Mouse (Mus musculus) MEL (cell line): ENCODE data around the gene Ank2. TPM values are rescaled to one million over a fixed set of nuclear protein-coding genes. Genes with fewer than 3 reads are reported as not detected.

Source experiments
- DNase-seq: peaks from one replicate; pipeline ENCODE4 v3.0.0; 2011; ENCODE audit warnings: low read depth, low spot score
- H3K27ac ChIP-seq: 2 replicates; pipeline ENCODE4 v1.5.1; 2012; ENCODE audit warnings: low read depth, mild to moderate bottlenecking, control low read depth, low read length, moderate library complexity; ENCODE audit not compliant: control insufficient read depth
- H3K27me3 ChIP-seq, 2 experiments: fragments of 150-350 bp in 1 of 2; sonication (generic) in 1 of 2; 2 replicates each; pipeline ENCODE4 v1.6.1; 2012; ENCODE audit warnings: low read length in 2 of 2, mild to moderate bottlenecking in 2 of 2, improper control_type of control experiment in 1 of 2, moderate library complexity in 1 of 2; ENCODE audit not compliant: insufficient read depth in 2 of 2, control insufficient read depth in 1 of 2
- H3K36me3 ChIP-seq, 2 experiments: 2 replicates each; pipeline ENCODE4 v1.6.1; 2012 to 2014; ENCODE audit warnings: low read length in 2 of 2, improper control_type of control experiment in 1 of 2, inconsistent platforms in 1 of 2, mild to moderate bottlenecking in 1 of 2; ENCODE audit not compliant: insufficient read depth in 2 of 2, control insufficient read depth in 1 of 2
- H3K4me1 ChIP-seq, 2 experiments: fragments of 150-350 bp in 1 of 2; sonication (generic) in 1 of 2; 2 replicates each; pipeline ENCODE4 v1.6.1; 2012; ENCODE audit warnings: low read length in 2 of 2, improper control_type of control experiment in 1 of 2, mild to moderate bottlenecking in 1 of 2; ENCODE audit not compliant: insufficient read depth in 2 of 2, control insufficient read depth in 1 of 2
- H3K4me3 ChIP-seq, 2 experiments: fragments of 150-350 bp in 1 of 2; sonication (generic) in 1 of 2; 2 replicates each; pipeline ENCODE4 v1.5.1; 2012; ENCODE audit warnings: low read depth in 2 of 2, low read length in 2 of 2, mild to moderate bottlenecking in 2 of 2, moderate library complexity in 2 of 2, control low read depth in 1 of 2, improper control_type of control experiment in 1 of 2; ENCODE audit not compliant: control insufficient read depth in 1 of 2, insufficient read depth in 1 of 2
- H3K79me2 ChIP-seq: 2 replicates; pipeline ENCODE4 v1.6.1; 2012; ENCODE audit warnings: mild to moderate bottlenecking, low read length, moderate library complexity; ENCODE audit not compliant: control insufficient read depth, poor library complexity, insufficient read depth
- H3K9ac ChIP-seq: 2 replicates; pipeline ENCODE4 v1.6.1; 2012; ENCODE audit warnings: low read depth, mild to moderate bottlenecking, control low read depth, low read length, moderate library complexity; ENCODE audit not compliant: control insufficient read depth, poor library complexity, severe bottlenecking
- H3K9me3 ChIP-seq: fragments of 150-350 bp; sonication (generic); replicated peaks from 2 replicates; pipeline ENCODE4 v1.6.1; 2012; ENCODE audit warnings: mild to moderate bottlenecking, low read length, improper control_type of control experiment, moderate library complexity; ENCODE audit not compliant: insufficient read depth
- E2F4 ChIP-seq: IDR thresholded peaks from 2 replicates; pipeline ENCODE4 v1.6.1; 2011; ENCODE audit warnings: low read depth, low read length, improper control_type of control experiment, borderline replicate concordance
- ELF1 ChIP-seq: IDR thresholded peaks from 2 replicates; pipeline ENCODE4 v1.6.1; 2014; ENCODE audit warnings: low read depth, mild to moderate bottlenecking, inconsistent platforms, low read length, improper control_type of control experiment, moderate library complexity
- ETS1 ChIP-seq: IDR thresholded peaks from 2 replicates; pipeline ENCODE4 v1.6.1; 2012; ENCODE audit warnings: low read depth, mild to moderate bottlenecking, inconsistent platforms, low read length, improper control_type of control experiment, moderate library complexity
- GABPA ChIP-seq: IDR thresholded peaks from 2 replicates; pipeline ENCODE4 v1.6.1; 2012; ENCODE audit warnings: low read depth, mild to moderate bottlenecking, inconsistent platforms, low read length, improper control_type of control experiment, moderate library complexity
- MAFK ChIP-seq: IDR thresholded peaks from 2 replicates; pipeline ENCODE4 v1.6.1; 2011; ENCODE audit warnings: low read depth, mild to moderate bottlenecking, low read length, improper control_type of control experiment, borderline replicate concordance
- MAX ChIP-seq: IDR thresholded peaks from 2 replicates; pipeline ENCODE4 v1.6.1; 2011; ENCODE audit warnings: low read length, improper control_type of control experiment
- MAZ ChIP-seq: IDR thresholded peaks from 2 replicates; pipeline ENCODE4 v1.6.1; 2012; ENCODE audit warnings: low read depth, mild to moderate bottlenecking, inconsistent platforms, low read length, improper control_type of control experiment
- MEF2A ChIP-seq: IDR thresholded peaks from 2 replicates; pipeline ENCODE4 v1.6.1; 2014; ENCODE audit warnings: low read depth, mild to moderate bottlenecking, inconsistent platforms, low read length, improper control_type of control experiment; ENCODE audit not compliant: poor library complexity, insufficient replicate concordance, severe bottlenecking; ENCODE audit errors: extremely low read depth
- MXI1 ChIP-seq: IDR thresholded peaks from 2 replicates; pipeline ENCODE4 v1.6.1; 2011; ENCODE audit warnings: mild to moderate bottlenecking, low read depth, low read length, improper control_type of control experiment
- MYB ChIP-seq: IDR thresholded peaks from 2 replicates; pipeline ENCODE4 v1.6.1; 2011; ENCODE audit warnings: mild to moderate bottlenecking, low read depth, low read length, improper control_type of control experiment
- MYC ChIP-seq: IDR thresholded peaks from 2 replicates; pipeline ENCODE4 v1.6.1; 2011; ENCODE audit warnings: low read depth, mild to moderate bottlenecking, low read length, improper control_type of control experiment, moderate library complexity
- NELFE ChIP-seq: IDR thresholded peaks from 2 replicates; pipeline ENCODE4 v1.6.1; 2011; ENCODE audit warnings: low read depth, low read length, improper control_type of control experiment
- NRF1 ChIP-seq: IDR thresholded peaks from 2 replicates; pipeline ENCODE4 v1.6.1; 2014; ENCODE audit warnings: low read depth, mild to moderate bottlenecking, inconsistent platforms, low read length, improper control_type of control experiment, moderate library complexity; ENCODE audit not compliant: poor library complexity, insufficient read depth, severe bottlenecking
- POLR2A ChIP-seq, 2 experiments: IDR thresholded peaks; 2 replicates each; pipeline ENCODE4 v1.6.1; 2011 to 2012; ENCODE audit warnings: low read length in 2 of 2, mild to moderate bottlenecking in 2 of 2, control low read depth in 1 of 2, improper control_type of control experiment in 1 of 2, low read depth in 1 of 2, moderate library complexity in 1 of 2; ENCODE audit not compliant: control insufficient read depth in 1 of 2, insufficient read depth in 1 of 2, poor library complexity in 1 of 2
- POLR2AphosphoS2 ChIP-seq: IDR thresholded peaks from 2 replicates; pipeline ENCODE4 v1.6.1; 2011; ENCODE audit warnings: low read length, improper control_type of control experiment
- POLR2AphosphoS5 ChIP-seq: IDR thresholded peaks from 2 replicates; pipeline ENCODE4 v1.6.1; 2012; ENCODE audit warnings: low read depth, borderline replicate concordance, mild to moderate bottlenecking, inconsistent platforms, low read length, moderate library complexity, mixed read lengths
- RCOR1 ChIP-seq: IDR thresholded peaks from 2 replicates; pipeline ENCODE4 v1.6.1; 2012; ENCODE audit warnings: low read depth, mild to moderate bottlenecking, inconsistent platforms, low read length, improper control_type of control experiment
- SMC3 ChIP-seq: IDR thresholded peaks from 2 replicates; pipeline ENCODE4 v1.6.1; 2011; ENCODE audit warnings: low read depth, low read length, improper control_type of control experiment
- TAL1 ChIP-seq: IDR thresholded peaks from 2 replicates; pipeline ENCODE4 v1.6.1; 2012; ENCODE audit warnings: mild to moderate bottlenecking, inconsistent platforms, low read length, moderate library complexity, mixed read lengths
- TBP ChIP-seq: IDR thresholded peaks from 2 replicates; pipeline ENCODE4 v1.8.0; 2011; ENCODE audit warnings: low read depth, low read length, improper control_type of control experiment
- USF1 ChIP-seq: IDR thresholded peaks from 2 replicates; pipeline ENCODE4 v1.6.1; 2014; ENCODE audit warnings: low read depth, mild to moderate bottlenecking, inconsistent platforms, low read length, improper control_type of control experiment, moderate library complexity
- USF2 ChIP-seq, 2 experiments: IDR thresholded peaks; 2 replicates each; pipeline ENCODE4 v1.6.1; 2011 to 2012; ENCODE audit warnings: improper control_type of control experiment in 2 of 2, low read length in 2 of 2, borderline replicate concordance in 1 of 2, inconsistent platforms in 1 of 2, low read depth in 1 of 2, mild to moderate bottlenecking in 1 of 2; ENCODE audit not compliant: insufficient read depth in 1 of 2
- polyA plus RNA-seq, 2 experiments: library from polyadenylated mRNA; stranded (reverse) in 1 of 2; unstranded in 1 of 2; fragments of >175 nt in 1 of 2; fragments of >200 nt in 1 of 2; gene quantifications; 2 replicates each; pipeline versions ENCODE4 v1.2.1 to v1.2.4; 2012; ENCODE audit warnings: low replicate concordance in 2 of 2, low read depth in 1 of 2; ENCODE audit not compliant: insufficient read length in 2 of 2, insufficient read depth in 1 of 2, missing spikeins in 1 of 2
- total RNA-seq: library from RNA; depleted of rRNA; stranded (reverse); fragments of 300-350 nt; gene quantifications from 2 replicates; pipeline ENCODE4 v1.2.3, GENCODE M21; 2012

The Ank2 gene
- total and polyA plus RNA-seq, 3 experiments = 2.7 to 4.5 TPM; not detected in 1

DNA sequence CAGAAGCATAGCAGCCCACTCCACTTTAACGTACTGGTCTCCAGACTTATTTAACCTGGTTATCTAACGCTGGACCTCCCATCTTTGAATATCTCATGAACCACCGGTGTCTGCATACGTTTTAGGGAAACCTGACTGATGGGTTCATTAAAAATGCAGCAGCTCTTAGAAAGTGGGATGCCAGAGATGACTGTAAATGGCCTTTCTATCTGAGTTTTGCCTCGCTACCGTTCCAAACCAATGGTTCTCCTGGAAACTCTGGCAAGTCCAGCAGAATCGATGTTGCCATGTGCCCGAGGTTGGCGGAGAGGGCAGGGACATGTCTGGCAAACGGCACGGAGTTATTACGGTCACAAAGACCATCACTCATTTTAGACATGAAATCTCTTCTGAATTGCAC lies 226.3 kb downstream of the Ank2 start:
- H3K27me3 ChIP-seq = no peaks in the 10 kb centered on the region
- H3K27ac ChIP-seq = no peak overlapping the region
- no peak overlapping the region for H3K4me3 ChIP-seq
- H3K9me3 ChIP-seq = no peaks in the 10 kb centered on the region
- peaks cover 0 to 6% of the 10 kb centered on the region in 2 experiments; a peak in 2 of 4 replicates for H3K4me1 ChIP-seq
- no peaks in the 10 kb centered on the region; a peak in 1 of 4 replicates for H3K36me3 ChIP-seq
- no peak for DNase-seq
- no peaks in the 10 kb centered on the region for H3K79me2 ChIP-seq
- H3K9ac ChIP-seq = no peak overlapping the region
- TF ChIP-seq MAZ (no peak), POLR2A (IDR thresholded peaks at IDR 0.05; ENCODE audit: control insufficient read depth in 1 of 2, insufficient read depth in 1 of 2, low read depth in 1 of 2, low read length in 2 of 2, poor library complexity in 1 of 2) (no peak), USF2 (IDR thresholded peaks at IDR 0.05; ENCODE audit: borderline replicate concordance in 1 of 2, insufficient read depth in 1 of 2, low read depth in 1 of 2, low read length in 2 of 2) (no peak), MAX (no peak), USF1 (no peak)

DNA sequence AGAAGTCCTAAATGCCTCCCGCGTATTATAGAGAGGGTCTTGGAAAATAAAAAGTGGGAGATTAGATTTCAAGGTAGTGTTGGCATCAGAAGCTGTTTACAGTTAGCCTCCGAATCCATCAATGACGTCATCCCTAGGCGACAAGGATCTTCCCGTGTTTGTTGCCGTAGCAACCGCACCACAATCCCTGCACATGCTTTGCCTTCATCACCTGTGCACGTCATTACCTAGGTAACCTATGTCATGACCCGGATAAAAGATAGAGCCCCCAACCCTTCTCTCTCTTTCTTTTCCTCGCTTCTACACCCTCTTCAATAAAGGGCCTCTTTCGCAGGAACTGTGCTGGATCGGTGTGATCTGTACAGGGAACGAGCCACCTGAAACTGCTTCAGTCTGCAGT lies 229.5 kb downstream of the Ank2 start:
- H3K36me3 ChIP-seq = no peaks in the 10 kb centered on the region; a peak in 1 of 4 replicates
- no peaks in the 10 kb centered on the region for H3K27me3 ChIP-seq
- H3K9me3 ChIP-seq = no peaks in the 10 kb centered on the region
- peaks cover 0 to 6% of the 10 kb centered on the region in 2 experiments; a peak in 2 of 4 replicates for H3K4me1 ChIP-seq
- no peak overlapping the region for H3K9ac ChIP-seq
- TF ChIP-seq GABPA (no peak), POLR2AphosphoS5 (no peak), USF1 (no peak), ETS1 (no peak), TBP (no peak), RCOR1 (no peak), POLR2AphosphoS2 (no peak), MXI1 (no peak), NELFE (no peak), MEF2A (no peak), TAL1 (no peak), MYB (no peak), MAFK (no peak), MYC (no peak), POLR2A (IDR thresholded peaks at IDR 0.05; ENCODE audit: control insufficient read depth in 1 of 2, insufficient read depth in 1 of 2, low read depth in 1 of 2, low read length in 2 of 2, poor library complexity in 1 of 2) (no peak), E2F4 (no peak), NRF1 (no peak), ELF1 (no peak), SMC3 (no peak), MAX (no peak)
- H3K27ac ChIP-seq = no peak overlapping the region
- no peak overlapping the region for H3K4me3 ChIP-seq
- H3K79me2 ChIP-seq = no peaks in the 10 kb centered on the region
- no peak for DNase-seq
